ENCODE assay signal across 21 mouse cellular contexts in the genomic region with DNA sequence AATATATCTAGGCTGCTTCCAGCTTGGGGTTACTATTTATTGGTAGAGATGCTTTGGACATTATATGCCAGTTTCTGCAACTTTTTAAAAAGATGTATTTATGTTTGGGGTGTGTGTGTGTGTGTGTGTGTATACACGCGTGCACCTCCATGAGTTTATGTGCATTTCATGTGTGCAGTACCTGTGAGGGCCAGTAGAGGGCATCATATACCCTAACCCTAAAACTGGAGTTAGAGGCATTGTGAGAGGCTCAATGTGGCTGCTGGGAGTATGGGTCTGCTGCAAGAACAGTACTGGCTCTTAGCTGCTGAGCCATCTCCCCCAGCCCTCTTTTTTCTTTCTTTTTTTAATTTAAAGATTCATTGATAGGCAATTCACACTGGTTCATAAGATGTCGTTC. TPM values are rescaled to one million over a fixed set of nuclear protein-coding genes. Genes with fewer than 3 reads are reported as not detected.
DNase-seq lines count a peak whose midpoint lies in the region; ATAC-seq and TF ChIP-seq lines count a peak whose summit lies in the region.
"Had no signal": no experiment of that assay in that cellular context is flagged by ENCODE, and none has a peak within 500 bp of the region (broad histone marks: within the 10 kb centered on the region; RNA-seq: fewer than 3 reads in every experiment).

No protein-coding gene starts in this region.

- no peaks in the 10 kb centered on the region for H3K4me1 ChIP-seq in hindbrain, postnatal 0 days (ENCODE audit: insufficient read depth, low read length)
- H3K4me1 ChIP-seq in hindbrain, embryonic 16.5 days (ENCODE audit: control insufficient read depth, insufficient read depth, low read depth, low read length), result no peaks in the 10 kb centered on the region
- peaks cover 3% of the 10 kb centered on the region; the same call in 1 of the 2 replicates for H3K4me1 ChIP-seq in liver, postnatal 0 days (ENCODE audit: insufficient read depth)
- H3K4me1 ChIP-seq in liver, embryonic 11.5 days (replicated peaks; ENCODE audit: control insufficient read depth, insufficient read depth, low read length), result no peaks in the 10 kb centered on the region
- no peaks in the 10 kb centered on the region for H3K4me1 ChIP-seq in MEL (ENCODE audit: control insufficient read depth in 1 of 2, insufficient read depth in 2 of 2, low read length in 2 of 2)
- H3K4me1 ChIP-seq: embryonic facial prominence, embryonic 12.5 days; megakaryocyte, embryonic 14.5 days; neural tube, embryonic 12.5 days had no signal

- TF ChIP-seq RAD21 in MEL (IDR thresholded peaks at IDR 0.05; ENCODE audit: low read depth, low read length), result no peak

- no peak overlapping the region for H3K4me3 ChIP-seq in hindbrain, postnatal 0 days (ENCODE audit: low read length)
- H3K4me3 ChIP-seq in hindbrain, embryonic 16.5 days (ENCODE audit: low read length), result no peak overlapping the region
- H3K4me3 ChIP-seq in liver, postnatal 0 days (ENCODE audit: low read depth, low read length), result no peak overlapping the region
- no peak overlapping the region for H3K4me3 ChIP-seq in liver, embryonic 11.5 days (ENCODE audit: low read depth, low read length)
- H3K4me3 ChIP-seq in MEL (ENCODE audit: control insufficient read depth in 1 of 2, insufficient read depth in 1 of 2, low read depth in 2 of 2, low read length in 2 of 2), result no peak overlapping the region
- H3K4me3 ChIP-seq: embryonic facial prominence, embryonic 12.5 days; heart, embryonic 12.5 days; megakaryocyte, embryonic 14.5 days; neural tube, embryonic 12.5 days had no signal

- TF ChIP-seq CTCF in hindbrain, postnatal 0 days (IDR thresholded peaks at IDR 0.05; ENCODE audit: low read depth), result peak; percentile 42
- peak; percentile 59 for TF ChIP-seq CTCF in liver, postnatal 0 days (IDR thresholded peaks at IDR 0.05; ENCODE audit: low read depth)
- peak in 2 of 3 experiments; percentile 23 to 34; a peak in 2 of 6 replicates for TF ChIP-seq CTCF in MEL (IDR thresholded peaks at IDR 0.05 in 2 of 3, conservative IDR thresholded peaks at IDR 0.05 in 1 of 3; ENCODE audit: control insufficient read depth in 1 of 3, insufficient read depth in 1 of 3, low read depth in 2 of 3, low read length in 3 of 3, poor library complexity in 1 of 3, severe bottlenecking in 1 of 3)

- no peak overlapping the region for H3K4me2 ChIP-seq in hindbrain, postnatal 0 days (ENCODE audit: low read depth, low read length)
- H3K4me2 ChIP-seq in hindbrain, embryonic 16.5 days (ENCODE audit: low read length), result no peak overlapping the region
- no peak overlapping the region for H3K4me2 ChIP-seq in liver, postnatal 0 days (ENCODE audit: low read depth, low read length)
- no peak overlapping the region for H3K4me2 ChIP-seq in liver, embryonic 11.5 days
- H3K4me2 ChIP-seq: embryonic facial prominence, embryonic 12.5 days; heart, embryonic 12.5 days; neural tube, embryonic 12.5 days had no signal

- H3K79me2 ChIP-seq in MEL (ENCODE audit: control insufficient read depth, insufficient read depth, low read length, poor library complexity), result no peaks in the 10 kb centered on the region

- H3K36me3 ChIP-seq in hindbrain, postnatal 0 days (ENCODE audit: insufficient read depth, low read length), result no peaks in the 10 kb centered on the region
- H3K36me3 ChIP-seq in hindbrain, embryonic 16.5 days (ENCODE audit: control insufficient read depth, insufficient read depth, low read length), result no peaks in the 10 kb centered on the region
- H3K36me3 ChIP-seq in liver, postnatal 0 days (replicated peaks; ENCODE audit: insufficient read depth, low read length), result 0 out of 2 replicates have a peak, but pooled peaks cover 2% of the 10 kb centered on the region
- no peaks in the 10 kb centered on the region for H3K36me3 ChIP-seq in liver, embryonic 11.5 days (ENCODE audit: control insufficient read depth, insufficient read depth, low read length)
- no peaks in the 10 kb centered on the region for H3K36me3 ChIP-seq in MEL (ENCODE audit: control insufficient read depth in 1 of 2, insufficient read depth in 2 of 2, low read length in 2 of 2)
- H3K36me3 ChIP-seq: embryonic facial prominence, embryonic 12.5 days; heart, embryonic 12.5 days; neural tube, embryonic 12.5 days had no signal

- no peak overlapping the region for H3K27ac ChIP-seq in hindbrain, postnatal 0 days
- no peak overlapping the region for H3K27ac ChIP-seq in hindbrain, embryonic 16.5 days (ENCODE audit: low read depth, low read length)
- no peak overlapping the region for H3K27ac ChIP-seq in liver, postnatal 0 days (ENCODE audit: low read depth)
- no peak overlapping the region for H3K27ac ChIP-seq in liver, embryonic 11.5 days (ENCODE audit: low read depth, low read length)
- no peak overlapping the region for H3K27ac ChIP-seq in MEL (ENCODE audit: control insufficient read depth, low read depth, low read length)
- H3K27ac ChIP-seq: embryonic facial prominence, embryonic 12.5 days; neural tube, embryonic 12.5 days had no signal

- no peak for DNase-seq in hindbrain, postnatal 0 days (ENCODE audit: low spot score)
- DNase-seq in liver, postnatal 0 days, result no peak
- no peak for DNase-seq in liver, embryonic 11.5 days (ENCODE audit: low spot score)
- no peak for DNase-seq in MEL (ENCODE audit: low read depth, low spot score)
- DNase-seq in induced T-regulatory cell, adult 2 months (ENCODE audit: low read depth), result peak; percentile 16
- DNase-seq in gastrocnemius, postnatal 4 days (ENCODE audit: low spot score in 2 of 2), result no peak
- DNase-seq in ovary, adult 18-20 months (ENCODE audit: low spot score), result no peak
- DNase-seq: adrenal gland, postnatal 10 days; cerebellum, adult 18-20 months; gastrocnemius, postnatal 14 days; right cerebral cortex, postnatal 14 days had no signal

- no peak overlapping the region for H3K9ac ChIP-seq in hindbrain, postnatal 0 days (replicated peaks; ENCODE audit: low read length)
- no peak overlapping the region for H3K9ac ChIP-seq in hindbrain, embryonic 16.5 days (ENCODE audit: low read depth, low read length)
- H3K9ac ChIP-seq in liver, postnatal 0 days (replicated peaks), result no peak overlapping the region
- no peak overlapping the region for H3K9ac ChIP-seq in liver, embryonic 11.5 days (ENCODE audit: low read depth, low read length)
- no peak overlapping the region for H3K9ac ChIP-seq in MEL (ENCODE audit: control insufficient read depth, low read depth, low read length, poor library complexity, severe bottlenecking)
- H3K9ac ChIP-seq: embryonic facial prominence, embryonic 12.5 days; heart, embryonic 12.5 days; neural tube, embryonic 12.5 days had no signal

- TF ChIP-seq EP300 in liver, postnatal 0 days (IDR thresholded peaks at IDR 0.05; ENCODE audit: low read depth), result no peak
- TF ChIP-seq EP300 in MEL (IDR thresholded peaks at IDR 0.05; ENCODE audit: low read depth in 1 of 2, low read length in 2 of 2), result no peak

- no peaks in the 10 kb centered on the region for H3K9me3 ChIP-seq in hindbrain, postnatal 0 days (ENCODE audit: low read length)
- no peaks in the 10 kb centered on the region for H3K9me3 ChIP-seq in hindbrain, embryonic 16.5 days (ENCODE audit: control insufficient read depth, low read length)
- peaks cover 9% of the 10 kb centered on the region for H3K9me3 ChIP-seq in liver, postnatal 0 days (ENCODE audit: low read length)
- H3K9me3 ChIP-seq in liver, embryonic 11.5 days (ENCODE audit: control insufficient read depth, low read length), result peaks cover 5% of the 10 kb centered on the region
- no peaks in the 10 kb centered on the region for H3K9me3 ChIP-seq in MEL (replicated peaks; ENCODE audit: insufficient read depth, low read length)

- no peak for TF ChIP-seq POLR2A in MEL (IDR thresholded peaks at IDR 0.05; ENCODE audit: control insufficient read depth in 1 of 2, insufficient read depth in 1 of 2, low read depth in 1 of 2, low read length in 2 of 2, poor library complexity in 1 of 2)

- ATAC-seq in hindbrain, postnatal 0 days, result no peak
- ATAC-seq in hindbrain, embryonic 16.5 days, result no peak
- ATAC-seq in liver, postnatal 0 days, result no peak
- ATAC-seq in liver, embryonic 11.5 days (replicated peaks; ENCODE audit: low FRiP score), result no peak
- ATAC-seq: forebrain, embryonic 16.5 days; inflammation-experienced regulatory T-cells, adult 6 months; midbrain, embryonic 16.5 days had no signal

- WGBS in hindbrain, postnatal 0 days, result 92% methylated on average over 3 of the region's 3 CpGs
- 95% methylated on average over 3 of the region's 3 CpGs for WGBS in hindbrain, embryonic 16.5 days
- 86% methylated on average over 3 of the region's 3 CpGs for WGBS in liver, postnatal 0 days (ENCODE audit: insufficient replicate concordance)
- WGBS in liver, embryonic 11.5 days, result 80% methylated on average over 3 of the region's 3 CpGs

- no peaks in the 10 kb centered on the region for H3K27me3 ChIP-seq in hindbrain, postnatal 0 days (ENCODE audit: insufficient read depth, low read length)
- no peaks in the 10 kb centered on the region for H3K27me3 ChIP-seq in hindbrain, embryonic 16.5 days (replicated peaks; ENCODE audit: control insufficient read depth, insufficient read depth, low read length)
- H3K27me3 ChIP-seq in liver, postnatal 0 days (ENCODE audit: insufficient read depth, low read length), result no peaks in the 10 kb centered on the region
- no peaks in the 10 kb centered on the region for H3K27me3 ChIP-seq in liver, embryonic 11.5 days (replicated peaks; ENCODE audit: control insufficient read depth, insufficient read depth, low read length)
- no peaks in the 10 kb centered on the region for H3K27me3 ChIP-seq in MEL (ENCODE audit: control insufficient read depth in 1 of 2, insufficient read depth in 2 of 2, low read length in 2 of 2)
- H3K27me3 ChIP-seq: heart, embryonic 12.5 days; neural tube, embryonic 12.5 days had no signal

RNA-seq across cellular contexts. Expression of a gene that starts 23.0 kb away (rescaled TPM):
- total RNA-seq in hindbrain, postnatal 0 days (2014; rRNA removed), result 1.2 and 6.6 TPM in 2 replicates
- 1.9 and 2.7 TPM in 2 replicates for polyA plus RNA-seq in hindbrain, postnatal 0 days (2015; fragmentation: Nextera tagmentation; extraction: Ambion mirVana)
- 2.7 and 2.9 TPM in 2 replicates for polyA plus RNA-seq in hindbrain, embryonic 16.5 days (2015; fragmentation: Nextera tagmentation; extraction: Ambion mirVana)
- 169 and 185 TPM in 2 replicates for polyA plus RNA-seq in liver, postnatal 0 days (2015; fragmentation: Nextera tagmentation; extraction: Ambion mirVana)
- polyA plus RNA-seq in liver, embryonic 11.5 days (2014; fragmentation: Nextera tagmentation; extraction: Ambion mirVana), result 2.5 and 3.4 TPM in 2 replicates
- total RNA-seq in MEL (2012; rRNA removed), result 0.27 and 0.29 TPM in 2 replicates
- under 1 TPM in 1 of 2 experiments, not detected in 1; 0.78 TPM for polyA plus RNA-seq in MEL (2012; ENCODE audit: insufficient read depth in 1 of 2, insufficient read length in 2 of 2, low read depth in 1 of 2, low replicate concordance in 2 of 2, missing spikeins in 1 of 2)
- 1 to 10 TPM; 6.9 to 9.3 TPM for total RNA-seq in gastrocnemius, postnatal 4 days (2021)
- total RNA-seq: common myeloid progenitor, adult 5-6 weeks; hematopoietic stem cell, adult 5-6 weeks had no signal
- polyA plus RNA-seq: inflammation-experienced regulatory T-cells, adult 6 months had no signal

RNA-seq across cellular contexts. Expression of a gene that starts 53.7 kb away (rescaled TPM):
- 21.0 and 32.6 TPM in 2 replicates for total RNA-seq in hindbrain, postnatal 0 days (2014; rRNA removed)
- polyA plus RNA-seq in hindbrain, postnatal 0 days (2015; fragmentation: Nextera tagmentation; extraction: Ambion mirVana), result 22.9 and 25.0 TPM in 2 replicates
- polyA plus RNA-seq in hindbrain, embryonic 16.5 days (2015; fragmentation: Nextera tagmentation; extraction: Ambion mirVana), result 21.9 and 24.9 TPM in 2 replicates
- polyA plus RNA-seq in liver, postnatal 0 days (2015; fragmentation: Nextera tagmentation; extraction: Ambion mirVana), result 12.9 and 14.1 TPM in 2 replicates
- 43.1 and 49.7 TPM in 2 replicates for polyA plus RNA-seq in liver, embryonic 11.5 days (2014; fragmentation: Nextera tagmentation; extraction: Ambion mirVana)
- 30.5 and 34.4 TPM in 2 replicates for total RNA-seq in MEL (2012; rRNA removed)
- polyA plus RNA-seq in MEL (2012; ENCODE audit: insufficient read depth in 1 of 2, insufficient read length in 2 of 2, low read depth in 1 of 2, low replicate concordance in 2 of 2, missing spikeins in 1 of 2), result 10 to 100 TPM in 1 of 2 experiments, not detected in 1; 44.0 TPM
- 10 to 100 TPM; 27.1 to 31.0 TPM for total RNA-seq in gastrocnemius, postnatal 4 days (2021)

Comparison
In these comparisons a context has a peak if more than half of its experiments do, and no peak if none do; other contexts are left out.
1. RNA of a gene that starts 23.0 kb away (polyA plus RNA-seq): 169 to 185 TPM in liver, postnatal 0 days; 2.7 to 2.9 TPM in hindbrain, embryonic 16.5 days, 2.5 to 3.4 TPM in liver, embryonic 11.5 days, 1.9 to 2.7 TPM in hindbrain, postnatal 0 days and 0.78 TPM in MEL; every median in the first group is over 10 times any median in the second.
2. Peak in every context shown above with its lines, with median percentiles within 50 percentile points of each other: CTCF ChIP-seq.